Mouse (Mus musculus) megakaryocyte-erythroid progenitor cell, adult 5-6 weeks (primary cell): ENCODE results near the gene A3galt2. TPM values are rescaled to one million over a fixed set of nuclear protein-coding genes. Genes with fewer than 3 reads are reported as not detected.
A peak's percentile ranks its signal among the peaks of the same experiment; 100 is the strongest.

Source experiments
- ATAC-seq: replicated peaks from 2 replicates; pipeline ENCODE4 v1.8.0; 2016; ENCODE audit warnings: mild to moderate bottlenecking, inconsistent platforms; ENCODE audit not compliant: severe bottlenecking, poor library complexity, low FRiP score, low TSS enrichment
- total RNA-seq, 2 experiments: library from RNA; stranded (forward) in 1 of 2; stranded (reverse) in 1 of 2; fragments of 200-1000, 215-1000 nt in 1 of 2; fragments of >200 nt in 1 of 2; fragmentation: Nextera tagmentation in 1 of 2; gene quantifications; 2 replicates each; pipeline ENCODE4 v1.2.3; 2014 to 2017

A3galt2 gene
- total RNA-seq, 2 experiments from 2014 or later, result 0.31 TPM; not detected in 1

DNA sequence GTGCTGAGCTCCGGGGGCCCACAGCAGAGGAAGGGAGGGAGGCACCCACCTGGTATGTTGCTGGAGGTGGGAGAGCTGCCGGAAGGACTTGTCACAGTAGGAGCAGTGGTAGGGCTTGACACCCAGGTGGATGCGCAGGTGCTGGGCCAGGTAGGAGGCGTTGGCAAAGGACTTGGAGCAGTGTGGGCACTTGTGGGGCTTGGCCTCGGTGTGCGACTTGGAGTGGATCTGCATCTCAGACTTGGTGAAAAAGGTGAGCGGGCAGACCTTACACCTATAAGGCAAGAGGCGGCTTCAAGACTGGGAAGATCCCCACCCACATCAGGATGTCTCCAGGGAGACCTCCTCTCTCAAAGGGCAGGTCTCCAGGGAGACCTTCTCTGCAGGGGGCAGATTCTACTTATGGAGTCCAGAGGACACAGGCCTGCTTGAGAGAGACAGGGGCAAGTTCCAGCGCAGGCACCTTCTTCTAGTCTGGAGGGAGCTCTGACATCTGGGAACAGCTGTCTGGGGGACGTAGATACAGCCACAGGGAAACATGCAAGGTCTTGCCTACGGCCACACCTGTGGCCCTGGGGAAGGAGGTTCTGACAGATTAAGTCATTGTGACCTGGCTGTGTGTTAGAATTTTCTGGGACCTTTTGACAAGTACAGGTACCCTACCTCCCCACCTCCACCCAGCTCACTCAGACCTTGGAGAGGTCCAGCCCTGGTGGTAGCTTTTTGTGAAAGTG, 30.9 kb downstream of the A3galt2 start:
- no peak for ATAC-seq

- no peak for ATAC-seq
Observed at GRCm38 (mm10) chr4:128787023-128787939, 32.1 kb downstream of the A3galt2 start.

DNA sequence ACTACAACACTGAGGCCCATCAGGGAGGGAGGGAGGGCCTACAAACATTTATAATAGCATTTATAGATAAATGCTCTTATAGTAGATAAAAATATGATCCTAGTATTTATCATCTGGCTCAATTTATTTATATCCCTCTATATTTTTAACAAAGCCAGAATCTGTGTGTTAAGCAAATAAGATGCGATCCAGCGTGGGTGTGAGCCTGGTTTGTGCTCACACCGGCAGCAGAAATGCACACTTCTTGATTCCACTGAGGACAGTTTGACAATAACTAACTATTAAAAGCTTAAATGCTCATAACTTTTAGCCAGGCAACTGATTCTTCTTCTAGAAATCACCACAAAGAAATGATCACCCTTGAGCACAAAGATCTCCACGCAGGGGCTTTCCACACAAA, 32.9 kb downstream of the A3galt2 start:
- no peak for ATAC-seq

DNA sequence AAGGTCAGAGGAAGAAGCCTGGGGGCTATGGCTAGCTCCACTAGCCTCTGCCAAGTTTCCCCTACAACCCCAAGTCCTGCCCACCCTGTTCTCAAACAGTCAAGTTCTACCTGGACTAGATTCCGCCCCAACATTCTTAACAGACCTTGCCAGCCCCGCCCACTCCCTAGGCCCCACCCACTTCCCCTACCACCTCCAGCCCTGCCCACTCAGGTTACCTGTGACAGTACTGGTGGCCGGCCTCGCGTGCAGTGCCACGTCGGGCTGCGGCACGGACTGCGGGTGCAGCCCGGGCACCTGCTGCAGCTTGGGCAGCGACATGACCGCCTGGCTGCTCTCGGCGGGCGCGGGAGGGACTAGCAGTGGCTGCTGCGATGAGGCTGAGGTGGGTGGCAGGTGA, 34.5 kb downstream of the A3galt2 start:
- ATAC-seq, result no peak

DNA sequence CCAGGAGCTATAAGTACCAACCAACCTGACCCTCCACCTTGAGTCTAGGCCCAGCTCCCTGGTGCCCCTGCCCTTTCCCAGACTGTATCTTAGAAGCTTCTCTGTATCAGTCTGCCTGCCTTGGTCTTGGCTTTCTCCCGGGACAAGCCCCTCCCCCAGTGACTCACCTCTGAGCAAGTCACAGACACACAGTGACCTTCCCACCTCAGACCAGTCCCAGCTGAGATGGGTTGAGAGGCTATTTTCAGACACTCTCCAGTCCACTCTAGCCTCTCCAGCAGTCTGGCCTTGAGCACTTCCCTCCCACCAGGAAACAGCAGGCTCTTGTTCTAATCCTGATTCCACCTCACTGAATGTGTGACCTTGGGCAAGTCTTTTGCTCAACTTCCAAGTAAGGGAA, 38.5 kb downstream of the A3galt2 start:
- ATAC-seq, result no peak

GRCm38 (mm10) chr4:128794198-128794597, 39.0 kb downstream of the A3galt2 start:
- no peak for ATAC-seq

GRCm38 (mm10) chr4:128795596-128795995, 40.4 kb downstream of the A3galt2 start:
- peak; percentile 28; the same call in 1 of the 2 replicates for ATAC-seq

DNA sequence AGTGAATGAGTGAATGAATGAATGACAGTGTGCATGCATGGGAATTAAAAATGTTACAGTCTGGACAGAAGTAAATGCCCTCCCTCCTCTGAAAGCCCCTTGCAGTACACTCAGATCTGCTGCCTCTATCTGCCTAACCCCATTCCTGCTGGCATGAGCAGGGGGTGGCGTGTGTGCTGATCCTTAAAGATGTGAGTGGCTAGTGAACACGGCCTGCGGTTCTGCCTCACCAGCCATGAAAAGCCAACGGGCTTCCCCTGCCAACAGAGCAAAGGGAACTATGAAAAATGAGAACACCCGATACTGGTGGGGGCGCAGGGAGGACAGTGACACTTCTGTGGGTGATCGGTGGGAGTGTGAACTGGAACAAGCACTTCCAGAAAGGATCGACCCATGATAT, 41.6 kb downstream of the A3galt2 start:
- ATAC-seq, result no peak

DNA sequence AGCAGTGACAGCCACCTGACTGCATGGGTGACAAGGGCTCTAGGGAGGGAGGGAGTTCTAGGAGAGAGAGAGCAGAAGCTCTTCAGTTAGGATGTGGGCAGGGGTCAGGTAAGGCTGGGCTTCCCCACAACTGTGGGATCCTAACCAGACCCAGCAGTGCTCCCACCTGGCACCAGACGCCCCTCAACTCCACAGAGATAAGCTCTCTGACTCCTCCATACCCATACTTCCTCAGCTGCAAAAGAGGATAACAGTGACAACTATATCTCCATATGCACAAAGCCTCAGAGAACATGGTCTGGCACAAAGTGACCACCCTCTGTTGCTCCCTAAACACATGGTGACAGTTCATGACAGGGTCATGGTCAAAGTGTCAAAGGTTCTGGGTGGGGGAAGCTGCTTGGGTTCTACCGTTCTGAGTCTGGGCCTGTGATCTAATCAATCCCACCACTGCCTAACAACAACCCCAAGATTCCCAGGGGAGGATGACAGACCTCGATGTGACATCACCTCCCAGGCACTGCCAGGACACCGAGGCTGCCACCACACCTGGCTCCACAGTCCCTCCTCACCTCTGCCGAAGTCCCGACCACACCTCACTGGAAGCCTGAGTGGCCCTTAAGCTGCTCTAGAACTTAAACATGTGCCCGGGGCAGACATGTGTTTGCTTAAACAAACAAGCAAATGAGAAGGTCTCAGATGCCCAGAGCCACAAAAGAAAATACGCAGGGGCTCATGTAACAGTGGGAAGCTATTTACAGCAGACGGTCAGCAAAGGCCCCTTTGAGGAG, 46.7 kb downstream of the A3galt2 start:
- ATAC-seq, result peak; percentile 52

DNA sequence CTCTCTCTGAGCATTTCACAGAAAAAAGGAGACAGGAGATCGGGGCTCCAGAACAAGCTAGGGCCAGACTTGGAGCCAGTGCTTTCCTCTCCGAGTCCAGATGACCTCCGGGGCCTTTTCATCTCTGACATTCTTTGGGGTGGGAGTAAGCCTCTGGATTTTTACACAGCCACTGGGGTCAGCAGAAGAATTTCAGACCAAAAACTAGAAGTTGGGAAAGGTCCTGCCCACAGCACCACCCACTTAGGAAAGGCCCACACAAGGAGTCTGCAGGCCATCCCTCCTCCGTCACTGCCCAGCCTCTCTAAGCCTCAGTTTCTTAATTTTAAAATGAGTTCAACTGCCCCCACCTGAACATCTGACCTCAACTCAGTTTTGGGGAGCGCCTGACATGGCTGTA, 48.4 kb downstream of the A3galt2 start:
- ATAC-seq, result no peak

GRCm38 (mm10) chr4:128804426-128805149, 49.4 kb downstream of the A3galt2 start:
- ATAC-seq, result 0 out of 2 replicates have a peak, but pooled peaks have one; percentile 5

DNA sequence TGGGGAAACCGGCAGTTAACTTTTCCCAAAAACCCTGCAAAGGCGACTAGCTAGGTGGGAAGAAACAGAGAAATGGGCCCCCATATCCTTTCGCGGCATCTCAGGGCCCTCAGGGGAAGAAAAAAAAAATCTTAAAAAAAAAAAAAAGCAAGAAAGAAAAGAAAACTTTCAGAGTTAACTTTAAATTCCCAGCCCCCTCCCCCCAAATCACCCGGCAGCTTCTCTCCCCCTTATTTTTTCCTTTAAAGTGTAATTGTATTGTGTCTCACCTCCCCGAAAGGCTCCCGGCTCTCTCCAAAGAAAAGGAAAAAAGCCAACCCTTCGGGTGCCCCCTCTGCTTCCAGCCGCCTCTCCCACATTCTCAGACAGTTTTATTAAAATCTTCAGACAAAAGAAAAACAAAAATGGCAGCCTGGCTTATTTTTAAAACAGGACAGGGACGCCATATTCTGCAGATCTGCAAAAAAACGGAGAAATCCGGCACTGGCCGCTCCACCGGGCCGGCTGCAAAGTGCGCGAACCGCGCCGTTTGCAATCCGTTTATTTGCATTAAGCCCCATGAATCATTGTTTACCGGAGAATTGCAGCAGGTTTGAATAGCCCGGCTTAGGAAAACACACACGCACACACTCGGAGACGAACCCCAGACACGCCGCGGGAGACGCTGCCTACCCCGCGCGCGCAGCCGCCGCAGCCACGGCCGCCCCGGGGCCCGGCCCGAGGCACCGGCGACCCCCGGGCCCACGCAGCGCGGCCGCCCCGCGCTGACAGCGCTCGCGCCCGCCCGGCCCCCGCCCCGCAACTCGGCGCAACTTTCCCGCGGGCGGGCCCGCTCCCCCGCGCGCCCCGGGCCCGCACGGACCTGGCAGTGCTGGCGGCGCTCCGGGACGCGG, 50.2 kb downstream of the A3galt2 start:
- no peak for ATAC-seq

- no peak for ATAC-seq
Observed at GRCm38 (mm10) chr4:128806043-128806826, 51.1 kb downstream of the A3galt2 start, which contains the start of gene Zfp362. Gene Zfp362, minus strand, starts transcription at chr4:128806045.

DNA sequence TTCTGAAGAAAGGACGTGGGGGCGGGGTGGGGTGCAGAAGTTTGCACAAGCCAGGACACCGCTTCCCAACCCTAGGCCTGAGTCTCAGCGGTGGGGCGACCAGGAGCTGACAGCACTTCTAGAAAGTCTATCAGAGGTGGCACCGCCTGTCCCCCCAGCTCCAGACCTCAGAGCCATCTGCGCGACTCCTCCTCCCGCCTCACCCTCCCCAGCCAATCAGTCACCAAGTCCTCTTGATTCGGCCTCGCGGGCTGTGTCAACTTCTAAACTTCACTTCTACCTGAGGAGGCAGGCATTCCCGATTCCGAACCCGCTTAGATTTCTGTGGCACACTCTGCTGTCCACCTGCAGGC, 51.6 kb downstream of the A3galt2 start:
- peak; percentile 85 for ATAC-seq

DNA sequence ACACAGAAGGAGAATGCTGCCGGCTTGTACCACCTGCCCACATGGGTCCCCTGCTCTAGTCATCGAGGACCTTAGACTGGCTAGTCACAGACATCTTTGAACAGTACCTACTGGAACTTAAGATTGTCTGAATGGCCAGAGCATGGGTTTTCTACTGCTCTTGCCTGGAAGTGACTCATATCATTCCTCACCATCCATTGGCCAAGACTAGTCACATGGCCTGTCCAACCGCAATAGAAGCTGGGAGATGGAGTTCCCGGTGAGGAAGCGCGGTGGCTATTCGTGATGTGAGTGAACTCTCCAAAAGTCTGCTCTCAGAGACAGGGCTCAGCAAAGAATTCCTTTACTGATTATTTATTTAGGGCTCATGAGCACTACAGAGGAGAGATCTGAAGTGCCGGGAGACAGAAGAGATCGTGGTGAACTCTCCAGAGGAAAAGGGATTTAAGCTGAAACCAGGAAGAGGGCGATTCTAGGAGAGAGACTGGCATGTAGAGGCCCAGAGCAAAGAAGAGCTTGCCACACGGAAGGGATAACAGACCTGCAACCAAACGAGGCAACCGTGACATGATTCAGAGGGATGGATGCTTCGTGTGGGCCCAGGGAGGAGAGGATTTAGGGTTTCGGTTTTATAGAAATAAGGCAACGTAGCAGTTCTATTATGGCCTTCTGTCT, 56.4 kb downstream of the A3galt2 start:
- ATAC-seq, result peak; percentile 92

DNA sequence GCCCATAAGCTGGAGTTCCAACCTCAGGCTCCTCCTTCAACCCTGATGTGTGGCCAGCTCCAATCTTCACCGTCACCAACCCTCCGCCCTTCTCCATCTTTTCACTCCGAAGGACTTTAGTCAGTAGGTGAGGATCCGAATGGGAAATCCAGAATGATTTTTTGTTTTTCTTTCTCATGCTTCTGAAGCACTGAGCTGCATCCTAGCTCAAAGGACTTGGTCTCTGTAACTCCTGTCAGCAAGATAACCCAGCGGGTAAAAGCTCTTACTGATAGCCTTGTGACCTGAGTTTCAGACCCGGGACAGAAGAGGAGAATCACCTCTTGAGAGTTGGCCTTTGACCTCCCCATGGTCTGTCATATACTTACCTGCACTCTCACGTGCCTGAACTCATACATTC, 61.8 kb downstream of the A3galt2 start:
- ATAC-seq, result no peak
